8 mouse cellular contexts compared by ENCODE assay signal in genomic region chr11:98550975-98551828, GRCm38 (mm10). TPM values are rescaled to one million over a fixed set of nuclear protein-coding genes. Genes with fewer than 3 reads are reported as not detected.
DNase-seq lines count a peak whose midpoint lies in the region; ATAC-seq and TF ChIP-seq lines count a peak whose summit lies in the region.

Zpbp2 (plus strand) TSS chr11:98551097.

- ATAC-seq in hindbrain, embryonic 11.5 days (ENCODE audit: low FRiP score) = peak; percentile 97
- ATAC-seq in lung, postnatal 0 days = peak; percentile 97

- TF ChIP-seq CTCF in lung, postnatal 0 days (IDR thresholded peaks at IDR 0.05) = no peak

- no peak for TF ChIP-seq EP300 in lung, postnatal 0 days (IDR thresholded peaks at IDR 0.05)

- no peaks in the 10 kb centered on the region for H3K4me1 ChIP-seq in hindbrain, embryonic 11.5 days (replicated peaks; ENCODE audit: control insufficient read depth, insufficient read depth, low read length)
- peaks cover 3% of the 10 kb centered on the region; the same call in 1 of the 2 replicates for H3K4me1 ChIP-seq in lung, postnatal 0 days (ENCODE audit: insufficient read depth, low read depth, low read length)

- H3K4me2 ChIP-seq in hindbrain, embryonic 11.5 days (replicated peaks; ENCODE audit: low read depth, low read length) = peak within 1 kb of the TSS; percentile 46
- peak within 1 kb of the TSS; percentile 59 for H3K4me2 ChIP-seq in lung, postnatal 0 days (replicated peaks; ENCODE audit: low read depth, low read length)

- peak within 1 kb of the TSS; percentile 58; the same call in 1 of the 2 replicates for H3K27ac ChIP-seq in hindbrain, embryonic 11.5 days (ENCODE audit: low read depth, low read length)
- no peak within 1 kb of the TSS for H3K27ac ChIP-seq in lung, postnatal 0 days (ENCODE audit: low read length)

- peaks cover 36% of the 10 kb centered on the region for H3K27me3 ChIP-seq in hindbrain, embryonic 11.5 days (ENCODE audit: control insufficient read depth, insufficient read depth, low read length)
- peaks cover 13% of the 10 kb centered on the region for H3K27me3 ChIP-seq in lung, postnatal 0 days (replicated peaks; ENCODE audit: insufficient read depth, low read length)

- H3K9ac ChIP-seq in hindbrain, embryonic 11.5 days (ENCODE audit: low read depth, low read length) = peak within 1 kb of the TSS; percentile 74
- no peak within 1 kb of the TSS for H3K9ac ChIP-seq in lung, postnatal 0 days (replicated peaks; ENCODE audit: low read depth)

- WGBS in hindbrain, embryonic 11.5 days = 2% methylated on average over 39 of the region's 51 CpGs
- under 1% methylated on average over 49 of the region's 51 CpGs for WGBS in lung, postnatal 0 days

- peak within 1 kb of the TSS; percentile 71 for H3K4me3 ChIP-seq in hindbrain, embryonic 11.5 days (ENCODE audit: low read depth, low read length)
- peak within 1 kb of the TSS; percentile 60 for H3K4me3 ChIP-seq in lung, postnatal 0 days (ENCODE audit: low read depth, low read length)

- H3K9me3 ChIP-seq in hindbrain, embryonic 11.5 days (ENCODE audit: control insufficient read depth, low read length) = no peaks in the 10 kb centered on the region
- H3K9me3 ChIP-seq in lung, postnatal 0 days (ENCODE audit: low read length) = no peaks in the 10 kb centered on the region

- DNase-seq in NIH3T3 (ENCODE audit: low read depth) = peak; percentile 91
- DNase-seq in cerebellum, adult 9-11 months = peak; percentile 93
- DNase-seq in frontal cortex, adult 2 months (ENCODE audit: extremely low spot score in 1 of 2, low spot score in 1 of 2) = peak; percentile 81 to 91
- DNase-seq in hindbrain, embryonic 11.5 days (ENCODE audit: low spot score) = peak; percentile 97
- peak; percentile 87 to 93 for DNase-seq in layer of hippocampus, postnatal 10 days (ENCODE audit: low spot score in 2 of 2)
- DNase-seq in lung, postnatal 0 days (ENCODE audit: low spot score) = peak; percentile 96
- peak; percentile 78 for DNase-seq in ovary, postnatal 10 days (ENCODE audit: low spot score)
- DNase-seq in thymus, postnatal 0 days (ENCODE audit: low spot score) = peak; percentile 98

- no peaks in the 10 kb centered on the region for H3K36me3 ChIP-seq in hindbrain, embryonic 11.5 days (ENCODE audit: control insufficient read depth, insufficient read depth, low read length)
- H3K36me3 ChIP-seq in lung, postnatal 0 days (ENCODE audit: insufficient read depth, low read length) = no peaks in the 10 kb centered on the region

RNA-seq across cellular contexts. Expression of gene Zpbp2, which starts in this region (rescaled TPM):
- polyA plus RNA-seq in frontal cortex, adult 2 months (2012; rRNA removed) = 0.10 TPM in 1 of 2 replicates, not detected in the other
- polyA plus RNA-seq in hindbrain, embryonic 11.5 days (2014; fragmentation: Nextera tagmentation; extraction: Ambion mirVana) = 0.21 TPM in 1 of 2 replicates, not detected in the other
- total RNA-seq in layer of hippocampus, postnatal 10 days (2021) = not detected
- polyA plus RNA-seq in lung, postnatal 0 days (2015; fragmentation: Nextera tagmentation; extraction: Ambion mirVana) = 0.10 and 0.21 TPM in 2 replicates
- polyA plus RNA-seq in thymus, postnatal 0 days (2015; fragmentation: Nextera tagmentation; extraction: Ambion mirVana) = 2.3 and 2.4 TPM in 2 replicates

Comparison
In these comparisons a context has a peak if more than half of its experiments do, and no peak if none do; other contexts are left out.
1. Peak in DNase-seq in frontal cortex, adult 2 months; RNA of the gene not detected or under 1 TPM.
2. Peak in DNase-seq, ATAC-seq, H3K4me3 ChIP-seq, H3K27ac ChIP-seq, H3K9ac ChIP-seq and H3K4me2 ChIP-seq in hindbrain, embryonic 11.5 days; RNA of the gene not detected or under 1 TPM.
3. Peak in DNase-seq in layer of hippocampus, postnatal 10 days; RNA of the gene not detected or under 1 TPM.
4. Peak in DNase-seq, ATAC-seq, H3K4me3 ChIP-seq and H3K4me2 ChIP-seq in lung, postnatal 0 days; RNA of the gene not detected or under 1 TPM.